In the genomic region with DNA sequence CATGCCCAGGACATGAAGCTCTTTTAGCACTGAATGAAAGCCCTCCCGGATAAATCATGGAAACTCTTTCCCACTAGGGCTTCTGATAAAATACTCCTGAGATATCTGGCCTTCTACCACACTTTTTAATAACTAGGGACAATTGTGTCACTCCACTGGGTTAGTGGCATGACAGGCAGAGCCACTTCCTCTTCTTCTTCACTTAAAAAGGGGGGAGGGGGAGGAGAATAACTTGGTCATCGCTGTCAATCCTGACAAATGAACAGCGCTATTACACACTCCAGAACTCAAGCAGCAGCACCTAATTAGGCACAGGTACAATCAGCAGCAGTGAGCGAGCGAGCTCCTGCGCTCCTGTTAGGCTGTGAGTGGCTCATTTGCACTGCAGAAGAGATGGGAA, we compare ENCODE assay signal across 18 mouse cellular contexts.
DNase-seq lines count a peak whose midpoint lies in the region; ATAC-seq and TF ChIP-seq lines count a peak whose summit lies in the region.
"Had no signal": no experiment of that assay in that cellular context is flagged by ENCODE, and none has a peak within 500 bp of the region (broad histone marks: within the 10 kb centered on the region; RNA-seq: fewer than 3 reads in every experiment).

No protein-coding gene starts in this region.

- no peak for TF ChIP-seq CTCF in midbrain, postnatal 0 days (IDR thresholded peaks at IDR 0.05)
- TF ChIP-seq CTCF in brain, embryonic 14.5 days (IDR thresholded peaks at IDR 0.05; ENCODE audit: borderline replicate concordance, extremely low read depth, insufficient read depth, insufficient read length): no peak
- TF ChIP-seq CTCF in cerebellum, adult 2 months (IDR thresholded peaks at IDR 0.05; ENCODE audit: borderline replicate concordance, insufficient read depth, low read depth, low read length): no peak

- H3K9ac ChIP-seq in midbrain, embryonic 16.5 days (ENCODE audit: low read depth, low read length): no peak overlapping the region
- no peak overlapping the region for H3K9ac ChIP-seq in midbrain, postnatal 0 days (replicated peaks; ENCODE audit: low read length, poor library complexity, severe bottlenecking)
- H3K9ac ChIP-seq in hindbrain, embryonic 14.5 days: no peak overlapping the region
- H3K9ac ChIP-seq: forebrain, embryonic 13.5 days; forebrain, postnatal 0 days; heart, embryonic 13.5 days had no signal

- 57% methylated on average over 6 of the region's 6 CpGs for WGBS in midbrain, embryonic 16.5 days
- WGBS in midbrain, postnatal 0 days: 60% methylated on average over 6 of the region's 6 CpGs
- WGBS in hindbrain, embryonic 14.5 days: 49% methylated on average over 6 of the region's 6 CpGs
- WGBS in cerebellum, adult 2 months: 87% methylated on average over 6 of the region's 6 CpGs

- H3K27me3 ChIP-seq in midbrain, embryonic 16.5 days (ENCODE audit: control insufficient read depth, insufficient read depth, low read depth, low read length): no peaks in the 10 kb centered on the region
- no peaks in the 10 kb centered on the region for H3K27me3 ChIP-seq in midbrain, postnatal 0 days (ENCODE audit: insufficient read depth, low read length)
- H3K27me3 ChIP-seq in hindbrain, embryonic 14.5 days (ENCODE audit: control insufficient read depth, insufficient read depth, low read length): no peaks in the 10 kb centered on the region
- H3K27me3 ChIP-seq in cerebellum, adult 2 months (ENCODE audit: control insufficient read depth, insufficient read depth, low read length): no peaks in the 10 kb centered on the region
- H3K27me3 ChIP-seq: forebrain, embryonic 13.5 days; heart, embryonic 13.5 days had no signal

- H3K9me3 ChIP-seq in midbrain, embryonic 16.5 days (replicated peaks; ENCODE audit: control insufficient read depth, low read length, poor library complexity, severe bottlenecking): no peaks in the 10 kb centered on the region
- H3K9me3 ChIP-seq in midbrain, postnatal 0 days (ENCODE audit: low read length): no peaks in the 10 kb centered on the region
- no peaks in the 10 kb centered on the region for H3K9me3 ChIP-seq in hindbrain, embryonic 14.5 days (ENCODE audit: control insufficient read depth, low read length)
- H3K9me3 ChIP-seq: embryonic facial prominence, embryonic 10.5 days; forebrain, embryonic 13.5 days; heart, embryonic 13.5 days had no signal

- intact Hi-C loops in left cerebral cortex, postnatal 36 days (cut with DNase I): no loop called here

- no peak for TF ChIP-seq POLR2A in brain, embryonic 14.5 days (IDR thresholded peaks at IDR 0.05; ENCODE audit: borderline replicate concordance, extremely low read depth, insufficient read depth, insufficient read length, poor library complexity, severe bottlenecking)
- TF ChIP-seq POLR2A in cerebellum, adult 2 months (IDR thresholded peaks at IDR 0.05; ENCODE audit: borderline replicate concordance, insufficient read depth, low read length): no peak

- no peak for DNase-seq in midbrain, postnatal 0 days (ENCODE audit: low spot score)
- DNase-seq in brain, embryonic 14.5 days (ENCODE audit: low read depth): peak; percentile 39
- no peak for DNase-seq in left cerebral cortex, postnatal 36 days (ENCODE audit: low spot score in 2 of 2)
- DNase-seq in hindbrain, embryonic 14.5 days (ENCODE audit: low spot score): no peak
- no peak for DNase-seq in cerebellum, adult 2 months
- DNase-seq: adrenal gland, postnatal 10 days; cerebellum, adult 18-20 months; cerebellum, postnatal 14 days; forebrain, postnatal 0 days; gastrocnemius, postnatal 14 days; heart, postnatal 36 days had no signal

- no peaks in the 10 kb centered on the region for H3K36me3 ChIP-seq in midbrain, embryonic 16.5 days (ENCODE audit: control insufficient read depth, insufficient read depth, low read length)
- H3K36me3 ChIP-seq in midbrain, postnatal 0 days (ENCODE audit: insufficient read depth, low read length): no peaks in the 10 kb centered on the region
- H3K36me3 ChIP-seq in hindbrain, embryonic 14.5 days (replicated peaks; ENCODE audit: control insufficient read depth, insufficient read depth): no peaks in the 10 kb centered on the region
- H3K36me3 ChIP-seq: embryonic facial prominence, embryonic 10.5 days; heart, embryonic 13.5 days had no signal

- no peak overlapping the region for H3K4me3 ChIP-seq in midbrain, embryonic 16.5 days (ENCODE audit: low read depth, low read length)
- H3K4me3 ChIP-seq in midbrain, postnatal 0 days (ENCODE audit: low read depth, low read length): no peak overlapping the region
- no peak overlapping the region for H3K4me3 ChIP-seq in hindbrain, embryonic 14.5 days (replicated peaks; ENCODE audit: low read length)
- H3K4me3 ChIP-seq in cerebellum, adult 2 months (replicated peaks; ENCODE audit: insufficient read depth, low read depth, low read length): no peak overlapping the region
- H3K4me3 ChIP-seq: embryonic facial prominence, embryonic 10.5 days; forebrain, embryonic 13.5 days; heart, embryonic 13.5 days had no signal

- H3K4me1 ChIP-seq in midbrain, embryonic 16.5 days (ENCODE audit: control insufficient read depth, insufficient read depth, low read length): no peaks in the 10 kb centered on the region
- H3K4me1 ChIP-seq in midbrain, postnatal 0 days (ENCODE audit: insufficient read depth, low read length): no peaks in the 10 kb centered on the region
- H3K4me1 ChIP-seq in hindbrain, embryonic 14.5 days (replicated peaks; ENCODE audit: control insufficient read depth, insufficient read depth, low read length): no peaks in the 10 kb centered on the region
- H3K4me1 ChIP-seq in cerebellum, adult 2 months (ENCODE audit: control insufficient read depth, insufficient read depth, low read length): no peaks in the 10 kb centered on the region
- H3K4me1 ChIP-seq: embryonic facial prominence, embryonic 10.5 days had no signal

- no peak overlapping the region for H3K27ac ChIP-seq in midbrain, embryonic 16.5 days (ENCODE audit: low read length)
- no peak overlapping the region for H3K27ac ChIP-seq in midbrain, postnatal 0 days (ENCODE audit: low read depth, low read length)
- no peak overlapping the region for H3K27ac ChIP-seq in hindbrain, embryonic 14.5 days
- no peak overlapping the region for H3K27ac ChIP-seq in cerebellum, adult 2 months (ENCODE audit: insufficient read depth, low read length)
- H3K27ac ChIP-seq: embryonic facial prominence, embryonic 10.5 days; forebrain, embryonic 13.5 days; heart, embryonic 13.5 days had no signal

- ATAC-seq in midbrain, embryonic 16.5 days: peak; percentile 64; the same call in 1 of the 2 replicates
- no peak for ATAC-seq in midbrain, postnatal 0 days (ENCODE audit: low FRiP score)
- peak; percentile 51 for ATAC-seq in megakaryocyte, adult 5-6 weeks (ENCODE audit: poor library complexity, severe bottlenecking)
- ATAC-seq in hindbrain, embryonic 14.5 days (ENCODE audit: low FRiP score): no peak
- ATAC-seq: forebrain, embryonic 13.5 days; forebrain, postnatal 0 days; hindbrain, embryonic 16.5 days; inflammation-experienced regulatory T-cells, adult 6 months had no signal

- no peak overlapping the region for H3K4me2 ChIP-seq in midbrain, embryonic 16.5 days (ENCODE audit: low read length)
- no peak overlapping the region for H3K4me2 ChIP-seq in midbrain, postnatal 0 days (ENCODE audit: low read depth, low read length, poor library complexity, severe bottlenecking)
- no peak overlapping the region for H3K4me2 ChIP-seq in hindbrain, embryonic 14.5 days (replicated peaks)
- H3K4me2 ChIP-seq: forebrain, embryonic 13.5 days; heart, embryonic 13.5 days had no signal

Comparison
In these comparisons a context has a peak if more than half of its experiments do, and no peak if none do; other contexts are left out.
1. ATAC-seq: peak in midbrain, embryonic 16.5 days (single experiment) and megakaryocyte, adult 5-6 weeks (single experiment); none in midbrain, postnatal 0 days (single experiment) and hindbrain, embryonic 14.5 days (single experiment).